In the genomic region with DNA sequence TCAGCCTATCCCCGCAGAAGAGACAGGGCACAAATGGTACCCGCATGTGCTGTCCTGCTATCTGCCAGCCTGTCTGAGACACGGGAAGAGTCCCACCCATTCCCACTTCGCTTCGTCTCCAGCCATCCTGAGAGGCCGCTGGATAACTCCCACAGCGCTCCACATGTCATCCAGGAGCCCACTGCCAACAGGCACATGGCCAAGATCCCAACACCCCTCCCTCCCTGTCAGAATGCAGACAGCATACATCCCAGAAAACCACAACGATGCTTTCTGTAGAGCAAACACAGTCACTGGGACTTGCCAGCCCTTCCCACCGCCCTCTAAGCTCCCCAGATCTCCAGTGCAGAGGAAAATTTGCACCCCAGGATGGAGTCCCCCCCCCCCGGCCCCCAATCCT, we compare ENCODE assay signal across 14 mouse cellular contexts.
DNase-seq lines count a peak whose midpoint lies in the region; ATAC-seq and TF ChIP-seq lines count a peak whose summit lies in the region.
"Had no signal": no experiment of that assay in that cellular context is flagged by ENCODE, and none has a peak within 500 bp of the region (broad histone marks: within the 10 kb centered on the region; RNA-seq: fewer than 3 reads in every experiment).

No protein-coding gene starts in this region.

- H3K4me3 ChIP-seq in heart, adult 2 months = no peak overlapping the region
- no peak overlapping the region for H3K4me3 ChIP-seq in lung, embryonic 15.5 days
- H3K4me3 ChIP-seq: embryonic facial prominence, embryonic 15.5 days; myocyte had no signal

- peak; percentile 43 to 47 for DNase-seq in heart, postnatal 10 days
- DNase-seq in heart, adult 2 months = no peak
- no peak for DNase-seq in lung, adult 18-20 months
- DNase-seq in brain, embryonic 14.5 days (ENCODE audit: low read depth) = peak; percentile 86
- DNase-seq in left cerebral cortex, postnatal 36 days (ENCODE audit: low spot score in 2 of 2) = peak; percentile 43 to 45
- no peak for DNase-seq in adrenal gland, postnatal 4 days (ENCODE audit: low spot score in 2 of 2)
- DNase-seq in spleen, adult 18-20 months = no peak
- DNase-seq: cerebellum, adult 9-11 months; gastrocnemius, postnatal 14 days; kidney, postnatal 36 days had no signal

- H3K27ac ChIP-seq in heart, adult 2 months = no peak overlapping the region
- H3K27ac ChIP-seq in lung, embryonic 15.5 days = no peak overlapping the region
- H3K27ac ChIP-seq: embryonic facial prominence, embryonic 15.5 days; macrophage had no signal

- H3K9me3 ChIP-seq in lung, embryonic 15.5 days = no peaks in the 10 kb centered on the region
- H3K9me3 ChIP-seq: embryonic facial prominence, embryonic 15.5 days had no signal

- H3K79me2 ChIP-seq in heart, adult 2 months (replicated peaks; ENCODE audit: control insufficient read depth, insufficient read depth, low read length) = no peaks in the 10 kb centered on the region

- TF ChIP-seq EP300 in heart, adult 2 months (IDR thresholded peaks at IDR 0.05; ENCODE audit: insufficient read depth, low read depth, low read length) = no peak

- TF ChIP-seq CTCF in heart, adult 2 months (IDR thresholded peaks at IDR 0.05) = no peak
- TF ChIP-seq CTCF in brain, embryonic 14.5 days (IDR thresholded peaks at IDR 0.05; ENCODE audit: borderline replicate concordance, extremely low read depth, insufficient read depth, insufficient read length) = no peak

- no peaks in the 10 kb centered on the region for H3K27me3 ChIP-seq in heart, adult 2 months (ENCODE audit: control insufficient read depth, insufficient read depth, low read length)
- H3K27me3 ChIP-seq in lung, embryonic 15.5 days = no peaks in the 10 kb centered on the region; the same call in 1 of the 2 replicates
- H3K27me3 ChIP-seq: embryonic facial prominence, embryonic 15.5 days had no signal

- H3K36me3 ChIP-seq in heart, adult 2 months (ENCODE audit: control insufficient read depth, insufficient read depth, low read length) = no peaks in the 10 kb centered on the region
- no peaks in the 10 kb centered on the region for H3K36me3 ChIP-seq in lung, embryonic 15.5 days
- H3K36me3 ChIP-seq: embryonic facial prominence, embryonic 15.5 days had no signal

- peak; percentile 44; the same call in 1 of the 2 replicates for ATAC-seq in lung, embryonic 15.5 days (ENCODE audit: borderline replicate concordance, extremely low read depth, low FRiP score, low TSS enrichment)

- 37% methylated on average over 10 of the region's 10 CpGs for WGBS in heart, adult 2 months
- 32% methylated on average over 10 of the region's 10 CpGs for WGBS in lung, embryonic 15.5 days

- H3K9ac ChIP-seq in heart, adult 2 months (ENCODE audit: low read depth, low read length) = no peak overlapping the region
- H3K9ac ChIP-seq in lung, embryonic 15.5 days = no peak overlapping the region
- H3K9ac ChIP-seq: embryonic facial prominence, embryonic 15.5 days had no signal

- no peak for TF ChIP-seq POLR2A in heart, adult 2 months (IDR thresholded peaks at IDR 0.05; ENCODE audit: insufficient read depth, low read depth, low read length)
- no peak for TF ChIP-seq POLR2A in brain, embryonic 14.5 days (IDR thresholded peaks at IDR 0.05; ENCODE audit: borderline replicate concordance, extremely low read depth, insufficient read depth, insufficient read length, poor library complexity, severe bottlenecking)

- no peak overlapping the region for H3K4me2 ChIP-seq in lung, embryonic 15.5 days
- H3K4me2 ChIP-seq: embryonic facial prominence, embryonic 15.5 days had no signal

- peaks cover 2% of the 10 kb centered on the region; the same call in 1 of the 2 replicates for H3K4me1 ChIP-seq in heart, adult 2 months (ENCODE audit: control insufficient read depth, insufficient read depth, low read length)
- H3K4me1 ChIP-seq in lung, embryonic 15.5 days = peaks cover 34% of the 10 kb centered on the region

- intact Hi-C loops in heart, postnatal 10 days (cut with DNase I) = no loop called here
- intact Hi-C loops in heart, adult 2 months (cut with DNase I) = no loop called here
- intact Hi-C loops in left cerebral cortex, postnatal 36 days (cut with DNase I) = no loop called here

Comparison
In these comparisons a context has a peak if more than half of its experiments do, and no peak if none do; other contexts are left out.
1. DNase-seq: peak in heart, postnatal 10 days (2 of 2), brain, embryonic 14.5 days (single experiment) and left cerebral cortex, postnatal 36 days (2 of 2); none in heart, adult 2 months (0 of 2), lung, adult 18-20 months (0 of 2), adrenal gland, postnatal 4 days (0 of 2) and spleen, adult 18-20 months (0 of 2).